Comparison of ENCODE assay signal across 26 mouse cellular contexts in the genomic region with DNA sequence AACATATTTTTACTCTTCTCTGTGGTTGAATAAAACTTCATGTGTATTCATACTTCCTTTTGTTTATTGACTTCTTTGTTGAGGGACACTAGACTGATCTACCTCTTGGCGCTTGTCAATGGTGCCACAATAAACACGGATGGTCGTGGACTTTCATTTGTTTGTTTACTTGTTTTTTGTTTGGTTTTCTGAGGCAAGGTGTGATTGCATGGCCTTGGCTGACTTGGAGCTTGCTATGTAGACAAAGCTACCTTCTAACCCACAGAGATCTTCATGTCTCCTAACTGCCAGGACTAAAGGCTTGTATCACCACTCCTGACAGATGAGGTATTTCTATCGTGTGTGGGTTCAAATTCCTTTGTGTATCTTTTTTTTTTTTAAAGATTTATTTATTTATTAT.
"Had no signal": no experiment of that assay in that cellular context is flagged by ENCODE, and none has a peak within 500 bp of the region (broad histone marks: within the 10 kb centered on the region; RNA-seq: fewer than 3 reads in every experiment).

No protein-coding gene starts in this region.

- H3K27ac ChIP-seq: embryonic facial prominence, embryonic 10.5 days; embryonic facial prominence, embryonic 12.5 days; embryonic facial prominence, embryonic 13.5 days; embryonic facial prominence, embryonic 15.5 days; forebrain, embryonic 10.5 days; forebrain, embryonic 12.5 days; forebrain, embryonic 13.5 days; forebrain, embryonic 15.5 days; gastrocnemius, adult 2 months; heart, adult 2 months had no signal

- H3K27me3 ChIP-seq: embryonic facial prominence, embryonic 12.5 days; embryonic facial prominence, embryonic 13.5 days; embryonic facial prominence, embryonic 15.5 days; forebrain, embryonic 12.5 days; forebrain, embryonic 13.5 days; forebrain, embryonic 15.5 days had no signal

- H3K9ac ChIP-seq: embryonic facial prominence, embryonic 12.5 days; embryonic facial prominence, embryonic 13.5 days; embryonic facial prominence, embryonic 15.5 days; forebrain, embryonic 12.5 days; forebrain, embryonic 13.5 days; forebrain, embryonic 15.5 days; forebrain, postnatal 0 days had no signal

- H3K36me3 ChIP-seq: embryonic facial prominence, embryonic 12.5 days; forebrain, embryonic 15.5 days had no signal

- H3K4me1 ChIP-seq: embryonic facial prominence, embryonic 15.5 days had no signal

- DNase-seq: cerebellum, adult 8-10 months; cerebellum, adult 9-10 months; cerebellum, adult 9-11 months; cerebellum, postnatal 10 days; cerebellum, postnatal 14 days; cerebellum, postnatal 25 days; cerebellum, postnatal 36 days; embryo, embryonic 11 days; forebrain, postnatal 0 days; gastrocnemius, adult 2 months; gastrocnemius, postnatal 10 days; gastrocnemius, postnatal 14 days; gastrocnemius, postnatal 25 days; gastrocnemius, postnatal 36 days; heart, adult 11 months; heart, adult 18-20 months; heart, adult 2 months had no signal

- H3K4me3 ChIP-seq: embryonic facial prominence, embryonic 10.5 days; embryonic facial prominence, embryonic 12.5 days; embryonic facial prominence, embryonic 13.5 days; embryonic facial prominence, embryonic 15.5 days; erythroblast, embryonic 14.5 days; forebrain, embryonic 10.5 days; forebrain, embryonic 12.5 days; forebrain, embryonic 13.5 days; forebrain, embryonic 15.5 days; gastrocnemius, adult 2 months; heart, adult 2 months had no signal
